Mouse (Mus musculus) hindlimb bud, embryonic 11.5 days (tissue): ENCODE data around the gene Slc26a11.

Source experiments
- DNase-seq: peaks from one replicate; pipeline ENCODE4 v3.0.0-alpha.2; 2012; ENCODE audit warnings: low read depth, low spot score; ENCODE audit errors: extremely low spot score

The Slc26a11 gene

GRCm38 (mm10) chr11:119395931-119396330, 40.6 kb downstream of the Slc26a11 start:
- DNase-seq = no peak

- no peak for DNase-seq
Measured at GRCm38 (mm10) chr11:119396461-119396860, 41.1 kb downstream of the Slc26a11 start.

- DNase-seq = no peak
Measured at GRCm38 (mm10) chr11:119402501-119403160, 47.3 kb downstream of the Slc26a11 start.

GRCm38 (mm10) chr11:119404627-119405026, 49.3 kb downstream of the Slc26a11 start:
- DNase-seq = no peak

- DNase-seq = no peak
Measured at GRCm38 (mm10) chr11:119407381-119407780, 52.0 kb downstream of the Slc26a11 start.

- no peak for DNase-seq
Measured at GRCm38 (mm10) chr11:119407977-119408376, 52.6 kb downstream of the Slc26a11 start.

- no peak for DNase-seq
Measured at GRCm38 (mm10) chr11:119419327-119420118, 64.2 kb downstream of the Slc26a11 start.

- no peak for DNase-seq
Measured at GRCm38 (mm10) chr11:119420426-119420825, 65.1 kb downstream of the Slc26a11 start.

GRCm38 (mm10) chr11:119427431-119427830, 72.1 kb downstream of the Slc26a11 start:
- no peak for DNase-seq

- DNase-seq = no peak
Measured at GRCm38 (mm10) chr11:119427986-119428385, 72.6 kb downstream of the Slc26a11 start.

- no peak for DNase-seq
Measured at GRCm38 (mm10) chr11:119428649-119429136, 73.3 kb downstream of the Slc26a11 start.
